Mouse (Mus musculus): ENCODE results near the gene Igfbp4.

Gene Igfbp4

GRCm38 (mm10) chr11:99080902-99081543 is 40.0 kb downstream of the Igfbp4 start:
- peak; percentile 20 for DNase-seq (ENCODE audit: low read depth)

DNA sequence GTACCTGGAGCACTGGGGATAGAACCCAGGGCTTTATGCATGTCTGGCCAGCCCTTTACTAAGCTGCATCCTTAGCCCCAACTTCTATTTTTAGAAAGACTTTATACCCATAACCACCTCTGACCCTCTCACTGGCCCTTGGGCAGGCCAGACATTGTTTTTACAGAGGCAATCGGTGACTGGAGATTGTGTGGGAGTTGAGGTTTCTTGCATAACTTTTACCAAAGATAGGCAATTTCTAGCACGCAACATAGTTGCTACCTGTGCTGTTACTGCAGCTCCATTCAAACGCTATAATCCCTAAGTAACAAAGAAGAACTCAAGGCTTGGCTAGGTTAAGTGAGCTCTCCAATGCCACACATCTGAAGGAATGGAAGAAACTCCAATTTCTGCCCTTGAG is 40.5 kb downstream of the Igfbp4 start:
- peak; percentile 65 for DNase-seq (ENCODE audit: low read depth)

GRCm38 (mm10) chr11:99082098-99082497 is 41.1 kb downstream of the Igfbp4 start:
- DNase-seq (ENCODE audit: low read depth), result no peak

GRCm38 (mm10) chr11:99083516-99083915 is 42.5 kb downstream of the Igfbp4 start:
- DNase-seq (ENCODE audit: low read depth), result no peak

- DNase-seq (ENCODE audit: low read depth), result no peak
These were observed 43.3 kb downstream of the Igfbp4 start for GRCm38 (mm10) chr11:99084366-99084765.

DNA sequence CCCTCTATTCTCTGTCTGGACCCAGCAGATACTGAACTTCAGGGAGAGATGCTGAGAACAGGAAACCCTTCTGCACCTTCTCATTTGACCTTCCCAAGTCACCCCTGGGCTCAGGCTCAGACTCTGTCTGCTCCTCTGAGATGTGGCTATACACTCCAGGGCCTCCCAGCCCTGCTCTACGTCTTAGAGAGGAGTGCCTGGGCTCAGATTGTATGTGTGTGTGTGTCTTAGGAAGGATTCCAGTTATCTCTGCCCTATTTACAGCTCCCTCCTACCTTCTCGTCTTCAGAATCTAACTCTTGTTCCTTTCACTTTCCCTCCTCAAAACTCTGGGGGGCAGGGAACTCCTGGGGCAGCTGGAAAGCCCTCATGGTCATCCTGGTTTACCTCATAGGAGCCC is 47.4 kb downstream of the Igfbp4 start:
- DNase-seq (ENCODE audit: low read depth), result no peak

GRCm38 (mm10) chr11:99089077-99089601 is 48.1 kb downstream of the Igfbp4 start, which contains the start of gene Tns4:
Gene Tns4, minus strand, starts transcription at chr11:99089306.
- no peak for DNase-seq (ENCODE audit: low read depth)

DNA sequence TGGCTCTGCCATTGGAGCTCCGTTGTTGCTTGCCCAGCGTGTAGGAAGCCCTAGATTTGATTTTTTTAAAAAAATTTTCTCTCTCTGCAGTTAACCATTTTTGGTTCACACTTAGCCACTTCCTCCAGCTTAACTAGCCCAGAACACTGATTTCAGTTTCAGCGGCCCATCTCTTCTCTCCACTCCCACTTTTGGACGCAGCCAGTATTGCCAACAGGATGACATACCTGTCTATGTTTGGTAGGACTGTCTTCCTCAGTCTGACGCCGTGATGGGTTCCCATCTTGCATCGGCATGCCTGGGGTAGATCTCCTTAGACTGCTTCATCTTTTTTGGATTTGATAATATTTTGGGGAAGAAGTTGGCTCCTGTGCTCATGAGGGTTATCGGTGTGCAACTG is 49.3 kb downstream of the Igfbp4 start:
- DNase-seq (ENCODE audit: low read depth), result no peak

DNA sequence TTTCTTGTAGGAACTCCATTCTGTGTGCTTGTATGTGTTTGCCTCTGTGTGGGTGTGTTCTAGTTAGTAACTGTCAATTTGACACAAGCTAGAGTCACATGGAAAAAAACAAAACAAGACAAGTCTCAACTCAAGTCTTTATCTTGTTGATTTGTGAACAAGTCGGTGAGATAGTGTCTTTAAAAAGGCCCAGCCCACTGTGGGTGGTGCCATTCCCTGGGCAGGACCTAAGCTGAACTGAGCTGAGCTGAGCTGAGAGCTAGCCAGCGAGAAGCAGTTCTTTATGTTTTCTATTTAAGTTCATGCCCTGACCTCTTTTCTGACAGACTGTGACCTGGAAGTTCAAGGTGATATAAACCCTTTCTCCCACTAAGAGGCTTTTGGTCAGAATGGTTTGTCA is 50.6 kb downstream of the Igfbp4 start:
- DNase-seq (ENCODE audit: low read depth), result no peak

GRCm38 (mm10) chr11:99093740-99094139 is 52.7 kb downstream of the Igfbp4 start:
- DNase-seq (ENCODE audit: low read depth), result no peak

DNA sequence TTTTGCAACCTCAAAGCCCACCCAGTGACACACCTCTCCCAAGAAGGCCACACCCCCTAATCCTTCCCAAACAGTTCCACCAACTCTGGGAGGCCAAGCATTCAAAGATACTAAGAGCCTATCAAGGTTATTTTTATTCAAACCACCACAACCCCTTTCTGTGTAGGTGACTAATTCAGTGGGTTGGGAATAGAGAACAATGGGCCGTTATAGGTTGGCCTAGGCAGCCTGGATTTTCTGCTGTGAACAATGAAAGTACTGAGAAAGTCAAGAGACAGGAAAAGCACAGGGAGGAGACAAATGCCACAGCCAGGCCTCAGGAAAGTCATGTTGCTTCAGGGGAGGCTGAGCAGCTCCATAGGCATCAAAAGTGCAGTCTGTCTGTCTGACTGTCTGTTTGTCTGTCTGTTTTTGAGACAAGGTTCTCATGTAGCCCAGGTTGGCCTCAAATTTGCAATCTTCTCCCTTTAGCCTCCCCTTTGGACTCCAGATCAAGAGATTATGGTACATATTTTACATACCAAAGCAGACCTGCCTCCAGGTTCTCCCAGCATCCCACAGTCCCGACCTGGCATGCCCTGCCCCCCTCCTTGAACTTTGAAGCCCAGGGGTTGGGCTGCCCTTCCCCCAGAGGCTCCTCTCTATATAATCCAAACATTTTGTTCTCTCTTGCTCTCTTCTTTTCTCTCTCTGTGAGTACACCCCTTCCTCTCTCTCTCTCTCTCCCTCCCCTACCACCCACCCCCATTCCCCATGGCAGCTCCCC is 54.0 kb downstream of the Igfbp4 start:
- peak; percentile 33 for DNase-seq (ENCODE audit: low read depth)

GRCm38 (mm10) chr11:99095759-99096158 is 54.7 kb downstream of the Igfbp4 start:
- DNase-seq (ENCODE audit: low read depth), result no peak

DNA sequence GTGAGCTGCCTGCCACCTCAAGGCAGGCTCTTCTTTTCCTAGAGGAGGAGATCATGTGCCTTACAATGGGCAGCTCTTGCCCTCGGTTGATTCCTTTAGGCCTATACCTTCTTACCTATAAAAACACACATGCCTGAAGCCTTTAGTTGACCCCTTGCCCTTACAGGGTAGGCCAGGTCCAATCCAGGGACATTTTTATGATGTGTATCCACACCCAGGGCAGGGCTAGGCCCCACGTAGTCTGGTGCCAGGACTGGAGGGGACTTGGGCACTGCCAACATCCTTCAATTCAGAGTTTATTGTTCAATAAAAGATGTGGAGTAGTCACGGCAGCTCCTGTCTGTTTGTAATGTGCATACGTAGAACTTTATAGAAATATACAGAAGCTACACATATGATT is 55.4 kb downstream of the Igfbp4 start:
- DNase-seq (ENCODE audit: low read depth), result no peak

DNA sequence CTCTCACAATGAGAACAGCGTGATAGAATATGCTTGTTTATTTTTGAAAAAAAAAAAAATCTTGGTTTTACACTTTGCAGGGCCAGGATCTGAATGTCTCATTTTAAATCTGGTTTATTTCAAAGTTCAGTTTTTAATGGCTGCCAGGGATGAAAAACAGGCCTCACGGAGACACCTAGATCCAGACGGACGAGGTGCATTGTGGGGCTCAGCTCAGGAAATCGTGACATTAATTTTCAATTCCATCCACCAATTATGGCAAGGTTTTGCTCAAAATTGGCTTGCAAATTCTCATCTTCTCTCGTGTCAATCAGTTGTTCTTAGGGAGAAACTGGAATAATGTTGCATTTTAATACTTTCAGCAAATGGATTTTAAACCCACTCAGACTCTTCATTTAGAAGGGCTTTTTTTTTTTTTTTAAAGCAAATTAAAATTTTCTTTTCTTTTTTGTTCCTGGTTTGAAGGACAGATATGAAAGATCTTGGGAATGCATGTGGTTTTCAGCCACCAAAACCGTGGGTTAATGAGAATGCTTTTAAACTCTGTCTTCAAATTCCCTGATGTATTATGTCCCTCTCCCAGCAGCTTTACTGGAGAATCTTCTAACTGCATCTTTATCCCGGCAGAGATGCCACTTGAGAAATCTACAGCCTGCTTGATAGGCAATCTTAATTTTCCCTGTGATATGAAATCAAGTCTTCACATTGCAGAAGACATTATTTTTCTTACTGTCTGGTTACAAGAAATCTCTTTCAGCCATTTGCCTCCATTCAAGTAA is 56.1 kb downstream of the Igfbp4 start:
- DNase-seq (ENCODE audit: low read depth), result no peak

GRCm38 (mm10) chr11:99098924-99099323 is 57.9 kb downstream of the Igfbp4 start:
- DNase-seq (ENCODE audit: low read depth), result peak; percentile 59

- DNase-seq (ENCODE audit: low read depth), result no peak
These were observed 58.5 kb downstream of the Igfbp4 start for GRCm38 (mm10) chr11:99099516-99099915.

- DNase-seq (ENCODE audit: low read depth), result no peak
These were observed 59.2 kb downstream of the Igfbp4 start for GRCm38 (mm10) chr11:99100215-99100614.

- DNase-seq (ENCODE audit: low read depth), result no peak
These were observed 60.6 kb downstream of the Igfbp4 start for GRCm38 (mm10) chr11:99101693-99102092.

DNA sequence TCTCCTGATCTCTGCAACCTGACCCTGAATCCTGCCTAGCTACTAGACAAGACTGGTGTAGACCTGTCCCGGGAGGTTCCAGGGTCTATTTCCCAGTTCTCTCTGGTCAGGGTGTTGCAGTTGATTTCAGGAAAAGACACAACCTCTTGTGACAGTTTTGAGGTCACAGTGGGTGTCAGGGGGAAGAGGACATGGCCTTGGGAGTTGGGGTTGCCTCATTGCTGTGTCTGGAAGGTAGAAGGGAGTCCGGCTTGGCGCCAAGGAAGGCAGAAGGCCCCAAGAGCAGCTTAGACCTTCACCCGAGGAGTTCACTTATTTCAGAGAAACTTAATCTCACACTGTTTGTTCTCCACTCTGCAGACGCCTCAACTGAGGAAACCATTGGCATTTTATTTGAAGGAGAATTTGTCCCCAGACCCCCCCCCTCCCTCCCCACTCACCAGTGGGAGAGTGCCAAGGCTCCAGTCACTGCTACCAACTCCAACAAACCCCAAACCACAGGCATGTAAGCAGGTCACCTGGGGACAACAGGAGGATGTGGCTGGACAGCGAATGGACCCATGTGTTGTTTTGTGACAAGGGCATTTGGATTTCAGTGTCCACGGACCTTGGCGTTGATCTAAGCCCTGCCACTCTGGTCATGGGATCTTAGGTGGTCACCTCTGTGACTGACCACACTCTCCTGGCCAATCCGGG is 61.7 kb downstream of the Igfbp4 start:
- DNase-seq (ENCODE audit: low read depth), result peak; percentile 78

All from 416B (cell line).